Mouse (Mus musculus): ENCODE measurements at regions not wholly inside any gene's neighbourhood (a gene's known extent, or its start where the extent isn't known, plus 50 kb on each side); places are given as distances from the start of the nearest gene placed in this dataset.

GRCm38 (mm10) chr15:36403336-36404119 lies 604.0 kb downstream of the Zfp706 start:
- DNase-seq (ENCODE audit: low spot score): no peak
- ATAC-seq (ENCODE audit: low FRiP score): no peak
- H3K4me3 ChIP-seq (ENCODE audit: low read depth, low read length): no peak overlapping the region
- H3K36me3 ChIP-seq (ENCODE audit: control insufficient read depth, insufficient read depth, low read length): no peaks in the 10 kb centered on the region
- no peak overlapping the region for H3K9ac ChIP-seq (ENCODE audit: low read depth, low read length)
- no peak overlapping the region for H3K27ac ChIP-seq (ENCODE audit: low read depth, low read length)
- H3K4me1 ChIP-seq (replicated peaks; ENCODE audit: control insufficient read depth, insufficient read depth, low read length): no peaks in the 10 kb centered on the region
- H3K27me3 ChIP-seq (ENCODE audit: control insufficient read depth, insufficient read depth, low read length): no peaks in the 10 kb centered on the region
- no peak overlapping the region for H3K4me2 ChIP-seq (replicated peaks; ENCODE audit: low read depth, low read length)
- no peaks in the 10 kb centered on the region for H3K9me3 ChIP-seq (ENCODE audit: control insufficient read depth, low read length)
- WGBS: 90% methylated on average over 6 of the region's 6 CpGs

- DNase-seq (ENCODE audit: low spot score): no peak
- no peak for ATAC-seq (ENCODE audit: low FRiP score)
- H3K4me1 ChIP-seq (replicated peaks; ENCODE audit: control insufficient read depth, insufficient read depth, low read length): no peaks in the 10 kb centered on the region
- H3K36me3 ChIP-seq (ENCODE audit: control insufficient read depth, insufficient read depth, low read length): no peaks in the 10 kb centered on the region
- no peak overlapping the region for H3K9ac ChIP-seq (ENCODE audit: low read depth, low read length)
- no peaks in the 10 kb centered on the region for H3K27me3 ChIP-seq (ENCODE audit: control insufficient read depth, insufficient read depth, low read length)
- H3K4me2 ChIP-seq (replicated peaks; ENCODE audit: low read depth, low read length): no peak overlapping the region
- no peaks in the 10 kb centered on the region for H3K9me3 ChIP-seq (ENCODE audit: control insufficient read depth, low read length)
- WGBS: 90% methylated on average over 1 of the region's 1 CpGs
- no peak overlapping the region for H3K27ac ChIP-seq (ENCODE audit: low read depth, low read length)
- no peak overlapping the region for H3K4me3 ChIP-seq (ENCODE audit: low read depth, low read length)
Measured at GRCm38 (mm10) chr15:36402051-36402450, 605.5 kb downstream of the Zfp706 start.

- no peaks in the 10 kb centered on the region for H3K4me1 ChIP-seq (replicated peaks; ENCODE audit: control insufficient read depth, insufficient read depth, low read length)
- WGBS: 50% methylated on average over 9 of the region's 9 CpGs
- no peak for DNase-seq (ENCODE audit: low spot score)
- ATAC-seq (ENCODE audit: low FRiP score): no peak
- no peak overlapping the region for H3K4me2 ChIP-seq (replicated peaks; ENCODE audit: low read depth, low read length)
- H3K36me3 ChIP-seq (ENCODE audit: control insufficient read depth, insufficient read depth, low read length): no peaks in the 10 kb centered on the region
- no peak overlapping the region for H3K9ac ChIP-seq (ENCODE audit: low read depth, low read length)
- H3K9me3 ChIP-seq (ENCODE audit: control insufficient read depth, low read length): no peaks in the 10 kb centered on the region
- no peaks in the 10 kb centered on the region for H3K27me3 ChIP-seq (ENCODE audit: control insufficient read depth, insufficient read depth, low read length)
- H3K27ac ChIP-seq (ENCODE audit: low read depth, low read length): no peak overlapping the region
- H3K4me3 ChIP-seq (ENCODE audit: low read depth, low read length): no peak overlapping the region
Measured at GRCm38 (mm10) chr15:36400311-36400840, 607.2 kb downstream of the Zfp706 start.

GRCm38 (mm10) chr15:36399355-36400012 lies 608.1 kb downstream of the Zfp706 start:
- no peaks in the 10 kb centered on the region for H3K27me3 ChIP-seq (ENCODE audit: control insufficient read depth, insufficient read depth, low read length)
- no peak overlapping the region for H3K27ac ChIP-seq (ENCODE audit: low read depth, low read length)
- H3K36me3 ChIP-seq (ENCODE audit: control insufficient read depth, insufficient read depth, low read length): no peaks in the 10 kb centered on the region
- H3K9me3 ChIP-seq (ENCODE audit: control insufficient read depth, low read length): no peaks in the 10 kb centered on the region
- ATAC-seq (ENCODE audit: low FRiP score): no peak
- DNase-seq (ENCODE audit: low spot score): no peak
- WGBS: 77% methylated on average over 7 of the region's 7 CpGs
- H3K9ac ChIP-seq (ENCODE audit: low read depth, low read length): no peak overlapping the region
- no peaks in the 10 kb centered on the region for H3K4me1 ChIP-seq (replicated peaks; ENCODE audit: control insufficient read depth, insufficient read depth, low read length)
- no peak overlapping the region for H3K4me2 ChIP-seq (replicated peaks; ENCODE audit: low read depth, low read length)
- no peak overlapping the region for H3K4me3 ChIP-seq (ENCODE audit: low read depth, low read length)

GRCm38 (mm10) chr15:36398099-36398982 lies 609.2 kb downstream of the Zfp706 start:
- Histone ChIP-seq H3K4me3 (ENCODE audit: low read depth, low read length) (no peak overlapping the region), H3K9me3 (ENCODE audit: control insufficient read depth, low read length) (no peaks in the 10 kb centered on the region), H3K27me3 (ENCODE audit: control insufficient read depth, insufficient read depth, low read length) (no peaks in the 10 kb centered on the region), H3K36me3 (ENCODE audit: control insufficient read depth, insufficient read depth, low read length) (no peaks in the 10 kb centered on the region), H3K27ac (ENCODE audit: low read depth, low read length) (no peak overlapping the region), H3K9ac (ENCODE audit: low read depth, low read length) (no peak overlapping the region), H3K4me1 (replicated peaks; ENCODE audit: control insufficient read depth, insufficient read depth, low read length) (no peaks in the 10 kb centered on the region), H3K4me2 (replicated peaks; ENCODE audit: low read depth, low read length) (no peak overlapping the region)
- DNase-seq (ENCODE audit: low spot score): no peak
- ATAC-seq (ENCODE audit: low FRiP score): no peak
- WGBS: 82% methylated on average over 9 of the region's 9 CpGs

GRCm38 (mm10) chr15:36396791-36397190 lies 610.8 kb downstream of the Zfp706 start:
- Histone ChIP-seq H3K4me3 (ENCODE audit: low read depth, low read length) (no peak overlapping the region), H3K4me2 (replicated peaks; ENCODE audit: low read depth, low read length) (no peak overlapping the region), H3K9me3 (ENCODE audit: control insufficient read depth, low read length) (no peaks in the 10 kb centered on the region), H3K27ac (ENCODE audit: low read depth, low read length) (no peak overlapping the region), H3K9ac (ENCODE audit: low read depth, low read length) (no peak overlapping the region), H3K27me3 (ENCODE audit: control insufficient read depth, insufficient read depth, low read length) (no peaks in the 10 kb centered on the region), H3K36me3 (ENCODE audit: control insufficient read depth, insufficient read depth, low read length) (no peaks in the 10 kb centered on the region), H3K4me1 (replicated peaks; ENCODE audit: control insufficient read depth, insufficient read depth, low read length) (no peaks in the 10 kb centered on the region)
- 80% methylated on average over 6 of the region's 6 CpGs for WGBS
- DNase-seq (ENCODE audit: low spot score) (no peak), ATAC-seq (ENCODE audit: low FRiP score) (no peak)

GRCm38 (mm10) chr15:36396245-36396644 lies 611.3 kb downstream of the Zfp706 start:
- no peaks in the 10 kb centered on the region for H3K9me3 ChIP-seq (ENCODE audit: control insufficient read depth, low read length)
- DNase-seq (ENCODE audit: low spot score) (no peak), ATAC-seq (ENCODE audit: low FRiP score) (no peak)
- H3K4me3 ChIP-seq (ENCODE audit: low read depth, low read length): no peak overlapping the region
- no peak overlapping the region for H3K9ac ChIP-seq (ENCODE audit: low read depth, low read length)
- no peak overlapping the region for H3K4me2 ChIP-seq (replicated peaks; ENCODE audit: low read depth, low read length)
- WGBS: 70% methylated on average over 2 of the region's 2 CpGs
- H3K27ac ChIP-seq (ENCODE audit: low read depth, low read length): no peak overlapping the region
- no peaks in the 10 kb centered on the region for H3K27me3 ChIP-seq (ENCODE audit: control insufficient read depth, insufficient read depth, low read length)
- no peaks in the 10 kb centered on the region for H3K4me1 ChIP-seq (replicated peaks; ENCODE audit: control insufficient read depth, insufficient read depth, low read length)
- no peaks in the 10 kb centered on the region for H3K36me3 ChIP-seq (ENCODE audit: control insufficient read depth, insufficient read depth, low read length)

GRCm38 (mm10) chr15:36395672-36396050 lies 611.9 kb downstream of the Zfp706 start:
- no peak overlapping the region for H3K4me3 ChIP-seq (ENCODE audit: low read depth, low read length)
- H3K4me2 ChIP-seq (replicated peaks; ENCODE audit: low read depth, low read length): no peak overlapping the region
- no peak for DNase-seq (ENCODE audit: low spot score)
- H3K4me1 ChIP-seq (replicated peaks; ENCODE audit: control insufficient read depth, insufficient read depth, low read length): no peaks in the 10 kb centered on the region
- ATAC-seq (ENCODE audit: low FRiP score): no peak
- 74% methylated on average over 4 of the region's 4 CpGs for WGBS
- no peaks in the 10 kb centered on the region for H3K27me3 ChIP-seq (ENCODE audit: control insufficient read depth, insufficient read depth, low read length)
- H3K27ac ChIP-seq (ENCODE audit: low read depth, low read length): no peak overlapping the region
- no peak overlapping the region for H3K9ac ChIP-seq (ENCODE audit: low read depth, low read length)
- no peaks in the 10 kb centered on the region for H3K36me3 ChIP-seq (ENCODE audit: control insufficient read depth, insufficient read depth, low read length)
- no peaks in the 10 kb centered on the region for H3K9me3 ChIP-seq (ENCODE audit: control insufficient read depth, low read length)
